Mouse (Mus musculus): ENCODE measurements at regions not wholly inside any gene's neighbourhood (a gene's known extent, or its start where the extent isn't known, plus 50 kb on each side); places are given as distances from the start of the nearest gene placed in this dataset.

DNA sequence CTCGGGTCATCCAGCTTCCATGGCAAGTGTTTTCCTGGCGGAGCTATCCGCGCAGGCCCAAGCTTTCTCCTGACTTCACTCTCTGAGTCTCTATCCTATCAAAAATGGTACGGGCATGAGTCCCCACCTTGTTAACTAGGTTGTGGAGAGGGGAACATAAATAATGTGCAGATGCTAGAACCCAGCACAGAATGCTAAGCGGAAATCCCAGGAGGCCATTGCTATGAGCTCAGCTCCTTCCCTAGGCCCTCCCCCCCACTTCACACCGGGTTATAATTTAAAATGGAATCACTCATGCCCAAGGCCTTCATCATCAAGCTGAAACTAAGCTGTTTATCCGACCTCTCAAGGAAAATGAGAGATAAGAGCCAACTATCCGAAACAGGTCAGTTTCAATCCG lies 60.4 kb upstream of the Cd83 start:
- H3K4me3 ChIP-seq (ENCODE audit: control insufficient read depth, low read depth, low read length) = no peak overlapping the region
- H3K4me1 ChIP-seq (ENCODE audit: control insufficient read depth, insufficient read depth, low read length) = peaks cover 7% of the 10 kb centered on the region; the same call in 1 of the 2 replicates
- no peaks in the 10 kb centered on the region for H3K27me3 ChIP-seq (ENCODE audit: control insufficient read depth, insufficient read depth, low read length)
- H3K36me3 ChIP-seq (ENCODE audit: control insufficient read depth, insufficient read depth, low read length) = no peaks in the 10 kb centered on the region
- TF ChIP-seq CTCF (IDR thresholded peaks at IDR 0.05; ENCODE audit: control insufficient read depth, insufficient read depth, insufficient replicate concordance, low read depth, low read length) = no peak
- no peak for TF ChIP-seq POLR2A (IDR thresholded peaks at IDR 0.05; ENCODE audit: control insufficient read depth, low read depth, low read length)
- H3K27ac ChIP-seq (ENCODE audit: control insufficient read depth, insufficient read depth, low read depth, low read length) = no peak overlapping the region

DNA sequence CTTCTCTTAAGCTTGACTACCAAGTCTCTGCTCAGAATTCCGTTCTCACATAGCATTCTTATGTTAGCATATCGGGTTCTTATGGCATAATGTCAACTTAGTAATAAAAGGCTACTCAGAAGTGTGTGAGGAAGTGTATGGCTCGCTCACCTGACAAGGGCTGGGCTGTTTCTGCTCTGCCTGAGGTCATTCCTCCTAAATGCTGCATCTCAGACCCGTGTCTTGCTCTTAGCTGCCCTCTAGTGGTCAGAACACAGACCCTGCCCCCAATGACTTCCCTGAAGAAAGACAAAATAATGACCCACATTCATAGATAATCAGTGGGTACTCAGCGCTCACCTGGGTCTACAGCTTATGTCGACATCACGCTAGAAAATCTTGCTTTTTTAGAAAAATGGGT lies 58.9 kb upstream of the Cd83 start:
- Histone ChIP-seq H3K4me3 (ENCODE audit: control insufficient read depth, low read depth, low read length) (no peak overlapping the region), H3K36me3 (ENCODE audit: control insufficient read depth, insufficient read depth, low read length) (no peaks in the 10 kb centered on the region)

DNA sequence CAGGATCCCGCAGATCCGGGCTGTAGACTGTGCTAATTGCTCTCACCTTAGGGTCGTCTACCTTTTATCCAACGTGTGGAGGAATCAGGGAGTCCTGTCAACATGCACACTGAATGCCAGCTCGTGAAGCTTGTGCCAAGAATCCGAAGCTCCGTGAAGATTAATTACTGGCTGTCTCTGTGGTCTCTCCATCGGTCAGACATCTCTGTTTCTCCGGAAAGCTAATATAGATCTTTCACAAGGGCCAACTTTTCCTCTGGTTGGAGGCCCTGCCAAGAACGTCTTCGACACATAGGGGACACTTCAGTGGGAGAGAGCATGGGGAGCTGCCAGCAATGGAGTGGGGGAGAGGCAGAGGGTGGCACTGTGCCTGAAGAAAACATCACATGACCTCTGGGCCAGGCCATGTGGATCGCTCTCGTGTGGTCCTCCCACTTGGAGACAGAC lies 57.7 kb upstream of the Cd83 start:
- no peaks in the 10 kb centered on the region for H3K27me3 ChIP-seq (ENCODE audit: control insufficient read depth, insufficient read depth, low read length)
- TF ChIP-seq CTCF (IDR thresholded peaks at IDR 0.05; ENCODE audit: control insufficient read depth, insufficient read depth, insufficient replicate concordance, low read depth, low read length) (no peak), POLR2A (IDR thresholded peaks at IDR 0.05; ENCODE audit: control insufficient read depth, low read depth, low read length) (no peak)
- no peaks in the 10 kb centered on the region for H3K36me3 ChIP-seq (ENCODE audit: control insufficient read depth, insufficient read depth, low read length)
- H3K4me1 ChIP-seq (ENCODE audit: control insufficient read depth, insufficient read depth, low read length) = peaks cover 7% of the 10 kb centered on the region; the same call in 1 of the 2 replicates
- H3K27ac ChIP-seq (ENCODE audit: control insufficient read depth, insufficient read depth, low read depth, low read length) = no peak overlapping the region
- no peak overlapping the region for H3K4me3 ChIP-seq (ENCODE audit: control insufficient read depth, low read depth, low read length)

More for the DNA sequence above, 58.9 kb upstream of the Cd83 start:
- Histone ChIP-seq H3K27me3 (ENCODE audit: control insufficient read depth, insufficient read depth, low read length) (no peaks in the 10 kb centered on the region), H3K4me1 (ENCODE audit: control insufficient read depth, insufficient read depth, low read length) (peaks cover 7% of the 10 kb centered on the region; the same call in 1 of the 2 replicates), H3K27ac (ENCODE audit: control insufficient read depth, insufficient read depth, low read depth, low read length) (no peak overlapping the region)
- peak; percentile 68; the same call in 1 of the 2 replicates for TF ChIP-seq CTCF (IDR thresholded peaks at IDR 0.05; ENCODE audit: control insufficient read depth, insufficient read depth, insufficient replicate concordance, low read depth, low read length)
- TF ChIP-seq POLR2A (IDR thresholded peaks at IDR 0.05; ENCODE audit: control insufficient read depth, low read depth, low read length) = no peak

DNA sequence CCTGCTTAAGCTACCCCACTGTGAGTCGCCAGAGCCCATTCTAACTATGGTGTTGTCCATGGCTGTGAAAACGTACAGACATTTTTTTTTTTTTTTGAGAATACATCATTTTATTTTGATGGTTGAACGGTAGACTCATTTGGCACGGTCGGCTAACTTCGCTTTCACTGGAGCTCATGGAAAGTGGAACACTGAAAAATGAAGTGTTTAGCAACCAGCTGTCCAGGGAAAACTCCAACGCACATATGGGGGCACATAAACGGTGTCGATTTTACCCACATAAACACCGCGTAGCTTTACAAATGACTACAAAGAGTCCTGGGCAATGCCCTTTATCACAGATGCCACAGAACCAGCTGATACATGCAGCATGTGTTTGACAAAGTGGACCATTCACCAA lies 55.0 kb upstream of the Cd83 start:
- TF ChIP-seq CTCF (IDR thresholded peaks at IDR 0.05; ENCODE audit: control insufficient read depth, insufficient read depth, insufficient replicate concordance, low read depth, low read length) = no peak
- no peak for TF ChIP-seq POLR2A (IDR thresholded peaks at IDR 0.05; ENCODE audit: control insufficient read depth, low read depth, low read length)
- H3K4me1 ChIP-seq (ENCODE audit: control insufficient read depth, insufficient read depth, low read length) = no peaks in the 10 kb centered on the region; the same call in 1 of the 2 replicates
- H3K36me3 ChIP-seq (ENCODE audit: control insufficient read depth, insufficient read depth, low read length) = no peaks in the 10 kb centered on the region
- no peak overlapping the region for H3K4me3 ChIP-seq (ENCODE audit: control insufficient read depth, low read depth, low read length)
- no peaks in the 10 kb centered on the region for H3K27me3 ChIP-seq (ENCODE audit: control insufficient read depth, insufficient read depth, low read length)
- no peak overlapping the region for H3K27ac ChIP-seq (ENCODE audit: control insufficient read depth, insufficient read depth, low read depth, low read length)

DNA sequence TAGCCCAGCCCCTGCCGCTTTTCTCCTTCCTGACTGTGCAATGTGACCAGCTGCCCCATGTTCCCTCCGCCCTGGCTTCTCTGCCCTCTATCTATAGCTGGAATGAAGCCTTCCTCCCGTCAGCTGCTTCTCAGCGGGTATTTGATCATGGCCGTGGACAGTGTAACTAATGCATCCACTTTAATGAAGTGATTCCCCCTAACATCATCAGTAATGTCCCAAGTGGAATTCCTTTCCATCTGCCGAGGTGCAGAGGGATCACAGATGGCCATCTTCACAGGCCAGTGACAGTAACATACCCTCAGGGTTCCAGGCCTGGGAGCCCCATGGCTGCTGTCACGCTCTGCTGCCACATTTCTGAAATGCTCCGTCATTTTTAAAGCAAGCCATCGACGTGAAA lies 51.5 kb upstream of the Cd83 start:
- Histone ChIP-seq H3K27me3 (ENCODE audit: control insufficient read depth, insufficient read depth, low read length) (no peaks in the 10 kb centered on the region), H3K4me1 (ENCODE audit: control insufficient read depth, insufficient read depth, low read length) (no peaks in the 10 kb centered on the region; the same call in 1 of the 2 replicates), H3K4me3 (ENCODE audit: control insufficient read depth, low read depth, low read length) (no peak overlapping the region), H3K27ac (ENCODE audit: control insufficient read depth, insufficient read depth, low read depth, low read length) (no peak overlapping the region), H3K36me3 (ENCODE audit: control insufficient read depth, insufficient read depth, low read length) (no peaks in the 10 kb centered on the region)
- TF ChIP-seq POLR2A (IDR thresholded peaks at IDR 0.05; ENCODE audit: control insufficient read depth, low read depth, low read length) (no peak), CTCF (IDR thresholded peaks at IDR 0.05; ENCODE audit: control insufficient read depth, insufficient read depth, insufficient replicate concordance, low read depth, low read length) (no peak)

DNA sequence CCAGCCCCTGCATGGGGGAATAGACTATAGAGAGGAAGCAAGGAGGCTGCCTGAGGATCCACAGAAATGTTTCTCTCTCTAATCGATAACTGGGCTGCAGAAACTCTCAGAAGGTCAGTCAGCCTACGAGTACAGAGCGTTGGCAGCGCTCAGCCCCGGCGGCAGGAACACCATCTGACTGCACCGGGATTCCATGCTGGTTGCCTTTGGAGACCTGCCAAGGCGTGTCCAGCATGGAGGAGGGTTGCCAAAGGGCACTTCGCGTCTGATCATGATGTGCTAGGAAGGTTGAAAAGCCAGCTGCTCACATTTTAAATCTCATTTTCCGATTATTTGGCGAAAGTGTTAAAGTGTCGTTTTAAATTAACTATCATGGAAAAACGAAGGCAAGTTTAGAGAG lies 49.9 kb upstream of the Cd83 start:
- Histone ChIP-seq H3K36me3 (ENCODE audit: control insufficient read depth, insufficient read depth, low read length) (no peaks in the 10 kb centered on the region), H3K4me3 (ENCODE audit: control insufficient read depth, low read depth, low read length) (no peak overlapping the region), H3K4me1 (ENCODE audit: control insufficient read depth, insufficient read depth, low read length) (no peaks in the 10 kb centered on the region; the same call in none of the 2 replicates), H3K27ac (ENCODE audit: control insufficient read depth, insufficient read depth, low read depth, low read length) (no peak overlapping the region), H3K27me3 (ENCODE audit: control insufficient read depth, insufficient read depth, low read length) (no peaks in the 10 kb centered on the region)
- TF ChIP-seq CTCF (IDR thresholded peaks at IDR 0.05; ENCODE audit: control insufficient read depth, insufficient read depth, insufficient replicate concordance, low read depth, low read length) = no peak
- no peak for TF ChIP-seq POLR2A (IDR thresholded peaks at IDR 0.05; ENCODE audit: control insufficient read depth, low read depth, low read length)

All from testis, adult 2 months (tissue).